Mouse (Mus musculus) liver, adult 2 months (tissue): Measurements from ENCODE around the gene Ankrd12.

Experiments used
- CTCF ChIP-seq: fragments of 200-500 bp; IDR thresholded peaks from 2 replicates; pipeline ENCODE4 v1.5.1; 2011; ENCODE audit warnings: low read depth, low read length, control low read depth
- POLR2A ChIP-seq: fragments of 200-500 bp; IDR thresholded peaks from 2 replicates; pipeline ENCODE4 v1.6.1; 2011; ENCODE audit warnings: low read length, control low read depth; ENCODE audit not compliant: insufficient read depth; ENCODE audit errors: extremely low read depth

DNA sequence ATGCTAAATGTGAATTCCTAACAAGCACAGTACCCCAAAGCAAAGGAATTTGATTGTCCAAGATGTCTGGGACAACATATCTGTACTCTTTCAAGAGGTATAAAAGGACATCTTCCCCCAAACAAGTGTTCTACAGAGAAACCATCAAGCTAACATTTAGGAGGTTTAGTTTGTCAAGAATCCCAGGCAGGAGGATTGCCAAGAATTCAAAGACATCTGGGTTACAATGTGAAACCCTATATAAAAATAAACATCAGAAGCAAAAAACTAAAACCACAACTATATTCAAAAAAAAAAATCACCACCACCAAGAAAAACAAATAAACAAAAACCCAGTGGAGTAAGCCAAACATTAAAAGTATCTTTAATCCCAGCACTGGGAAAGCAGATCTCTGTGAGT lies 13.4 kb upstream of the Ankrd12 start:
- TF ChIP-seq CTCF = no peak
- TF ChIP-seq POLR2A = no peak
